ENCODE assay signal across 8 mouse cellular contexts in the genomic region with DNA sequence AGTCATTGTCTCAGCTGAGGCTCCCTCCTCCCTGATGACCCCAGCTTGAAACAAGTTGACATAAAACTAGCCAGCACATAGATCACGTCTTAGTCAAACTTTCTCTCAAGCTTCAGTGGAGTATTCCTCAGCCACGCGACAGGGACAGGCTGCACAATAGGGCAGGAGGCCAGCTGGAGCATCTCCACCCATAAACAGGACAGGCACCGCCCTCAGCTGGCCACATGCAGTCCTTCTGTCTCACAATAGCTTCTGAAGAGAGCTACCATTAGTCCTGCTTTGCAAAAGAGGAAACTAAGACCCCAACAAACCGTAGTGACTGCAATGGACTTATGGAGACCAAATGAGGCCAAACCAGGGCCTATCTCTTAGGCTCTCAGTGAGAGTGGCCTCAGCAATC. TPM values are rescaled to one million over a fixed set of nuclear protein-coding genes. Genes with fewer than 3 reads are reported as not detected.
DNase-seq lines count a peak whose midpoint lies in the region; ATAC-seq and TF ChIP-seq lines count a peak whose summit lies in the region.

No protein-coding gene starts in this region.

- no peak overlapping the region for H3K27ac ChIP-seq in layer of hippocampus, adult 2 months
- no peak overlapping the region for H3K27ac ChIP-seq in liver, embryonic 14.5 days
- H3K27ac ChIP-seq in midbrain, embryonic 14.5 days (replicated peaks; ENCODE audit: low read depth, low read length): no peak overlapping the region
- no peak overlapping the region for H3K27ac ChIP-seq in midbrain, embryonic 16.5 days (ENCODE audit: low read length)

- no peak overlapping the region for H3K4me3 ChIP-seq in layer of hippocampus, adult 2 months
- H3K4me3 ChIP-seq in liver, embryonic 14.5 days (ENCODE audit: insufficient read depth in 1 of 2, low read depth in 2 of 2, low read length in 2 of 2): no peak overlapping the region
- no peak overlapping the region for H3K4me3 ChIP-seq in midbrain, embryonic 14.5 days (replicated peaks; ENCODE audit: low read depth, low read length)
- H3K4me3 ChIP-seq in midbrain, embryonic 16.5 days (ENCODE audit: low read depth, low read length): no peak overlapping the region

- H3K27me3 ChIP-seq in liver, embryonic 14.5 days (ENCODE audit: control insufficient read depth, insufficient read depth, low read length): no peaks in the 10 kb centered on the region
- H3K27me3 ChIP-seq in midbrain, embryonic 14.5 days (ENCODE audit: control insufficient read depth, insufficient read depth, low read length): no peaks in the 10 kb centered on the region
- H3K27me3 ChIP-seq in midbrain, embryonic 16.5 days (ENCODE audit: control insufficient read depth, insufficient read depth, low read depth, low read length): no peaks in the 10 kb centered on the region

- ATAC-seq in liver, embryonic 14.5 days (ENCODE audit: insufficient read depth): no peak
- no peak for ATAC-seq in midbrain, embryonic 14.5 days (ENCODE audit: low FRiP score, low TSS enrichment)
- no peak for ATAC-seq in midbrain, embryonic 16.5 days

- H3K4me2 ChIP-seq in liver, embryonic 14.5 days (ENCODE audit: low read depth): 0 out of 2 replicates have a peak overlapping the region, but pooled peaks have one; percentile 46
- H3K4me2 ChIP-seq in midbrain, embryonic 14.5 days (ENCODE audit: low read length): no peak overlapping the region
- H3K4me2 ChIP-seq in midbrain, embryonic 16.5 days (ENCODE audit: low read length): no peak overlapping the region

- no peaks in the 10 kb centered on the region for H3K36me3 ChIP-seq in liver, embryonic 14.5 days (replicated peaks; ENCODE audit: control insufficient read depth, insufficient read depth, low read depth)
- H3K36me3 ChIP-seq in midbrain, embryonic 14.5 days (ENCODE audit: control insufficient read depth, insufficient read depth, low read length): peaks cover 4% of the 10 kb centered on the region; the same call in 1 of the 2 replicates
- no peaks in the 10 kb centered on the region for H3K36me3 ChIP-seq in midbrain, embryonic 16.5 days (ENCODE audit: control insufficient read depth, insufficient read depth, low read length)

- WGBS in liver, embryonic 14.5 days (ENCODE audit: insufficient replicate concordance): 46% methylated on average over 5 of the region's 5 CpGs
- 72% methylated on average over 5 of the region's 5 CpGs for WGBS in midbrain, embryonic 14.5 days
- 70% methylated on average over 5 of the region's 5 CpGs for WGBS in midbrain, embryonic 16.5 days

- H3K9ac ChIP-seq in liver, embryonic 14.5 days (replicated peaks): no peak overlapping the region
- no peak overlapping the region for H3K9ac ChIP-seq in midbrain, embryonic 14.5 days (replicated peaks; ENCODE audit: low read length)
- H3K9ac ChIP-seq in midbrain, embryonic 16.5 days (ENCODE audit: low read depth, low read length): no peak overlapping the region

- DNase-seq in layer of hippocampus, adult 2 months (ENCODE audit: low spot score in 2 of 2): no peak
- DNase-seq in layer of hippocampus, adult 9-10 months (ENCODE audit: low spot score): no peak
- peak; percentile 72 for DNase-seq in adrenal gland, postnatal 14 days
- DNase-seq in gastrocnemius, postnatal 25 days: peak; percentile 58
- DNase-seq in liver, embryonic 14.5 days (ENCODE audit: low read depth in 3 of 3, low spot score in 3 of 3): no peak
- no peak for DNase-seq in midbrain, embryonic 14.5 days
- DNase-seq in B cell, adult 2 months: no peak

- peaks cover 0 to 2% of the 10 kb centered on the region in 2 experiments; a peak in 1 of 4 replicates for H3K4me1 ChIP-seq in liver, embryonic 14.5 days (replicated peaks; ENCODE audit: control insufficient read depth in 2 of 2, insufficient read depth in 2 of 2, low read length in 1 of 2)
- H3K4me1 ChIP-seq in midbrain, embryonic 14.5 days (ENCODE audit: control insufficient read depth, insufficient read depth, low read length): no peaks in the 10 kb centered on the region
- no peaks in the 10 kb centered on the region for H3K4me1 ChIP-seq in midbrain, embryonic 16.5 days (ENCODE audit: control insufficient read depth, insufficient read depth, low read length)

- TF ChIP-seq CTCF in layer of hippocampus, adult 2 months (conservative IDR thresholded peaks at IDR 0.05): peak; percentile 32
- 0 out of 2 replicates have a peak, but pooled peaks have one; percentile 8 for TF ChIP-seq CTCF in liver, embryonic 14.5 days (IDR thresholded peaks at IDR 0.05; ENCODE audit: low read depth)

- TF ChIP-seq EP300 in liver, embryonic 14.5 days (IDR thresholded peaks at IDR 0.05; ENCODE audit: low read depth): no peak

- H3K9me3 ChIP-seq in liver, embryonic 14.5 days (ENCODE audit: control insufficient read depth, low read length): no peaks in the 10 kb centered on the region
- no peaks in the 10 kb centered on the region for H3K9me3 ChIP-seq in midbrain, embryonic 14.5 days (ENCODE audit: control insufficient read depth, low read length)
- no peaks in the 10 kb centered on the region for H3K9me3 ChIP-seq in midbrain, embryonic 16.5 days (replicated peaks; ENCODE audit: control insufficient read depth, low read length, poor library complexity, severe bottlenecking)

RNA-seq across cellular contexts. Expression of a gene that starts 27.6 kb away (rescaled TPM):
- under 1 TPM in 1 of 2 experiments, not detected in 1; 0.18 TPM for total RNA-seq in layer of hippocampus, adult 2 months (2021)
- total RNA-seq in adrenal gland, postnatal 14 days (2021): not detected in 2 replicates
- total RNA-seq in gastrocnemius, postnatal 25 days (2021): not detected
- not detected in 2 replicates for polyA plus RNA-seq in liver, embryonic 14.5 days (2012; rRNA removed)
- not detected in 2 replicates for polyA plus RNA-seq in liver, embryonic 14.5 days (2014; fragmentation: Nextera tagmentation; extraction: Ambion mirVana)
- polyA plus RNA-seq in midbrain, embryonic 14.5 days (2014; fragmentation: Nextera tagmentation; extraction: Ambion mirVana): not detected in 2 replicates
- not detected in 2 replicates for polyA plus RNA-seq in midbrain, embryonic 16.5 days (2015; fragmentation: Nextera tagmentation; extraction: Ambion mirVana)

RNA-seq across cellular contexts. Expression of a gene that starts 40.8 kb away (rescaled TPM):
- 100 to 1,000 TPM; 132 to 135 TPM for total RNA-seq in layer of hippocampus, adult 2 months (2021)
- 122 TPM in 2 replicates for total RNA-seq in adrenal gland, postnatal 14 days (2021)
- 10 to 100 TPM; 55.1 to 59.4 TPM for total RNA-seq in gastrocnemius, postnatal 25 days (2021)
- 6.4 and 9.4 TPM in 2 replicates for polyA plus RNA-seq in liver, embryonic 14.5 days (2012; rRNA removed)
- polyA plus RNA-seq in liver, embryonic 14.5 days (2014; fragmentation: Nextera tagmentation; extraction: Ambion mirVana): 4.4 and 4.9 TPM in 2 replicates
- polyA plus RNA-seq in midbrain, embryonic 14.5 days (2014; fragmentation: Nextera tagmentation; extraction: Ambion mirVana): 26.4 and 51.8 TPM in 2 replicates
- polyA plus RNA-seq in midbrain, embryonic 16.5 days (2015; fragmentation: Nextera tagmentation; extraction: Ambion mirVana): 15.2 and 19.1 TPM in 2 replicates

Comparison
In these comparisons a context has a peak if more than half of its experiments do, and no peak if none do; other contexts are left out.
1. DNase-seq: peak in adrenal gland, postnatal 14 days (single experiment) and gastrocnemius, postnatal 25 days (single experiment); none in layer of hippocampus, adult 2 months (0 of 2), layer of hippocampus, adult 9-10 months (single experiment), liver, embryonic 14.5 days (0 of 3), midbrain, embryonic 14.5 days (single experiment) and B cell, adult 2 months (0 of 2).